Mouse (Mus musculus): ENCODE measurements around the gene Psrc1. TPM values are rescaled to one million over a fixed set of nuclear protein-coding genes. Genes with fewer than 3 reads are reported as not detected.
A peak's percentile ranks its signal among the peaks of the same experiment; 100 is the strongest.

Gene Psrc1
- polyA plus RNA-seq, 1 experiment from 2014 or later, result 3.5 TPM

DNA sequence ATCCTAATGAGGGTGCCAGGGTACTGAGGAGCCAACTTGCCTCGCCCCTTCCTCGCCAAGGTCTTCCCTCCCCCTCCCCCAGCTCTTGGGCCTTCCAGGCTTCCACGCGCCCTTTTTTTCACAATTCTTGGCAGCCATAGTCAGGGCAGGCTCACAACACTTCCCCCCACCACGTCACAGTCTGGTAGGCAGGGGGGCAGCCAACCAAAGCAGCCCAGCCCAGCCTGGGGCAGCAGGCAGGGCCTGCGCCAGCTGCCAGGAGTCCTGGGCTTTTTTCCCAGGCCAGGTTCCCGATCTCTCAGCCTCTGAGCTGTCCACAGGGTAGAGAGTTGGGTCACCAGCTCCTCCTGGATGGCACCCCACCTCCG is 28.1 kb downstream of the Psrc1 start:
- peak; percentile 61 for ATAC-seq (ENCODE audit: low read depth)
- Histone ChIP-seq H3K27ac (ENCODE audit: low read depth, low read length) (peak overlapping the region; percentile 82), H3K36me3 (ENCODE audit: control insufficient read depth, insufficient read depth, low read length) (peaks cover 21% of the 10 kb centered on the region), H3K4me1 (ENCODE audit: control insufficient read depth, insufficient read depth, low read length) (peaks cover 47% of the 10 kb centered on the region), H3K4me2 (ENCODE audit: low read depth, low read length) (peak overlapping the region; percentile 80), H3K27me3 (ENCODE audit: control insufficient read depth, insufficient read depth, low read length) (no peaks in the 10 kb centered on the region), H3K9me3 (ENCODE audit: control insufficient read depth, low read length) (no peaks in the 10 kb centered on the region), H3K4me3 (ENCODE audit: low read depth, low read length) (peak overlapping the region; percentile 35), H3K9ac (replicated peaks; ENCODE audit: low read depth, low read length) (peak overlapping the region; percentile 68)
- 17% methylated on average over 6 of the region's 8 CpGs for WGBS

DNA sequence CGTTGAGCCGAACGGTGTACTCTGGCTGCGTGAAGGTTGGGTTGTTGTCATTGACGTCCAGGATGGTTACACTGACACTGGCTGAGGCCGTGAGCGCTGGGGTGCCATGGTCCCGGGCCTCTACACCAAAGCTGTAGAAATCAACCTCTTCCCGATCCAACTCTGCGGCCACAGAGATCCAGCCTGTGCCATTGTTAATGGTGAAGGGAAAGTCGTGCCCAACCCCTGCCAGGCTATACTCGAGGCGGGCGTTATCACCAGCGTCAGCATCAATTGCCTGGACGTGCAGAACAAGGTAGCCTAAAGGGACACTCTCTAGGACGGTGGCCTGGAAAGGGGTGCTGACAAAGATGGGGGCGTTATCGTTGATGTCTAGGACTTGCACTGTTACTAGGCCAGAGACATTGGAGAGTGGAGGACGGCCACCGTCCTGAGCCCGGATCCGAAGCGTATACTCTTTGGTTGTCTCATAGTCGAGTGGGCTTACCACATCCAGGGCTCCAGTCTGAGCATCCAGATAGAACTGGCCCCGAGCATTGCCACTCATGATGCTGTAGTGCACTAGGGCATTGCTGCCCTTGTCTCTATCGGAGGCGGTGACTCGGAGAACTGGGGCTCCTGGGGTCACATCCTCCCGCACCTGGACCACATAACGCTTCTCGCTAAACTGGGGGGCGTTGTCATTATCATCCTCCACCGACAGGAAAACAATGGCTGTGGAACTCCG is 30.2 kb downstream of the Psrc1 start:
- peaks cover 15% of the 10 kb centered on the region for H3K36me3 ChIP-seq (ENCODE audit: control insufficient read depth, insufficient read depth, low read length)
- peak overlapping the region; percentile 89; the same call in 1 of the 2 replicates for H3K4me2 ChIP-seq (ENCODE audit: low read depth, low read length)
- H3K4me3 ChIP-seq (ENCODE audit: low read depth, low read length), result no peak overlapping the region
- H3K4me1 ChIP-seq (ENCODE audit: control insufficient read depth, insufficient read depth, low read length), result peaks cover 47% of the 10 kb centered on the region
- no peaks in the 10 kb centered on the region for H3K9me3 ChIP-seq (ENCODE audit: control insufficient read depth, low read length)
- H3K27ac ChIP-seq (ENCODE audit: low read depth, low read length), result no peak overlapping the region
- 97% methylated on average over 35 of the region's 35 CpGs for WGBS
- no peaks in the 10 kb centered on the region for H3K27me3 ChIP-seq (ENCODE audit: control insufficient read depth, insufficient read depth, low read length)
- no peak overlapping the region for H3K9ac ChIP-seq (replicated peaks; ENCODE audit: low read depth, low read length)
- no peak for ATAC-seq (ENCODE audit: low read depth)

DNA sequence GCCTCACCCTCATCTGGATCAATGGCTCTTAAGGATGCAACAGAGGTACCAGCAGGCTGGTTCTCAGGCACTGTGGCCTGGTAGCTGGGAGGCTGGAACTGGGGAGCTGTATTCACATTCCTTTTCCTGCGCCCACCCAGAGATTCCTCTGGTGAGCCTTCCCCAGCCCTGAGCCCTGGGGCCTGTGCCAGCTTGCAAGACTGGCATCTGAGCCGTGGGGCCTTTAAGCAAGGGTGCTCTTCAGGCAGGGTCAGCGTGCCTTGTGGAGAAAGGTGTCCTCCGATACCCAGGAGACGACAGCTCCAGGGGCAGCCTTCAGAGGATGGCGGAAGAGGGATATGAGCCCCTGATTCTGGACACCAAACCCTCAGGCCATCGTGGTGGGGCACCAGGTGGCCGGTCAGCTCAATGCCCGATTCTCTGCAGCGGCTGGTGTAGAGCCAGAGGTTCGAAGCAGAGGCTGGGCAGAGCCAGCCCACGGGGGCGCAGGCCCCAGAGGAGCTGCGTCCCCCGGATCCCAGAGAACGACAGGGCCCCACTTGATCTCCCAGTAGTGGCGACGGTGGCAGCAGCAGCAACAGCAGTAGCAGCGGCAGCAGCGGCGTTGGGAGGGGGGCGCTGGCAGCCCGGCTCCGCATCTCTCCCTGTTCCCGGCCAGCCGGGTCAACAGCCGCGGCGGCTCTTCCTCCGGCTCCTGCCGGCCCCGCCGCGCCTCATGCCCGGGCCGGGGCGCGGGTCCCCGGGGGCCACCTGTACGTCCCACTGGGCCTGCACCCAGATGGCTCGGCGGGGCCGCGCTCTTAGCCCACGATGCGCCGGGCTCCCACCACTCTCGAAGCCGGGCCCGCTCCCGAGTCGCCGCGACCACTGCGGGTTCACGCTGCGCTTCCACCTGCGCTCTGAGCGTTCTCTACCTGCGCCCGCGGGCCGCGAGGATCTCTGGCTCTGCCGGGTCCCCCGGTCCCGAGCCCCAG is 31.5 kb downstream of the Psrc1 start, which contains the start of gene Celsr2:
Celsr2 (minus strand) TSS at position 696 of the 974 bp plus-strand sequence.
- ATAC-seq (ENCODE audit: low read depth), result peak; percentile 42
- Histone ChIP-seq H3K4me1 (ENCODE audit: control insufficient read depth, insufficient read depth, low read length) (peaks cover 37% of the 10 kb centered on the region), H3K27me3 (ENCODE audit: control insufficient read depth, insufficient read depth, low read length) (no peaks in the 10 kb centered on the region), H3K9ac (replicated peaks; ENCODE audit: low read depth, low read length) (peak within 1 kb of the TSS; percentile 93), H3K4me3 (ENCODE audit: low read depth, low read length) (peak within 1 kb of the TSS; percentile 94), H3K9me3 (ENCODE audit: control insufficient read depth, low read length) (no peaks in the 10 kb centered on the region), H3K36me3 (ENCODE audit: control insufficient read depth, insufficient read depth, low read length) (peaks cover 15% of the 10 kb centered on the region), H3K27ac (ENCODE audit: low read depth, low read length) (peak within 1 kb of the TSS; percentile 85), H3K4me2 (ENCODE audit: low read depth, low read length) (peak within 1 kb of the TSS; percentile 89)
- WGBS, result 3% methylated on average over 63 of the region's 67 CpGs

DNA sequence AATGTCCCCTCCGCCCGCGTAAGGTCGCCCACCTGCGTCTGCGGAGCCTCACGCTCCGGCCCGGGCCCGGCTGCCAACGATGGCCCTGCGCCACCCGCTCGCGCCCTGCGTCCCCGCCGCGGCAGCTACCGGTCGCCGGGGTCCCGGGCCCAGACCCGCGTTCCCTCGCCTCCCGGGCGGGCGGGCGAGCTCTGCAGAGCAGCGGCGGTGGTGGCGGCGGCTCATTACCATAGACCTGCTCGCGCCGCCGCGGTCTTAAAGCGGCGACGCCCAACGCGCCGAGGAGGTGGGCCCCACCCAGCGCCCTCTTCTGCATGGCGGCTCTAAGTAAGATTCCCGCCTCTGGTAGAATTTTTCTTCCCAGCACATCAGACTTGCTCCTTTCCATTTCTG is 32.2 kb downstream of the Psrc1 start:
- Histone ChIP-seq H3K4me1 (ENCODE audit: control insufficient read depth, insufficient read depth, low read length) (peaks cover 30% of the 10 kb centered on the region), H3K27me3 (ENCODE audit: control insufficient read depth, insufficient read depth, low read length) (no peaks in the 10 kb centered on the region), H3K27ac (ENCODE audit: low read depth, low read length) (peak overlapping the region; percentile 85), H3K9ac (replicated peaks; ENCODE audit: low read depth, low read length) (peak overlapping the region; percentile 93), H3K4me2 (ENCODE audit: low read depth, low read length) (peak overlapping the region; percentile 89), H3K4me3 (ENCODE audit: low read depth, low read length) (peak overlapping the region; percentile 94), H3K9me3 (ENCODE audit: control insufficient read depth, low read length) (no peaks in the 10 kb centered on the region), H3K36me3 (ENCODE audit: control insufficient read depth, insufficient read depth, low read length) (peaks cover 15% of the 10 kb centered on the region)
- ATAC-seq (ENCODE audit: low read depth), result peak; percentile 88
- under 1% methylated on average over 48 of the region's 48 CpGs for WGBS

DNA sequence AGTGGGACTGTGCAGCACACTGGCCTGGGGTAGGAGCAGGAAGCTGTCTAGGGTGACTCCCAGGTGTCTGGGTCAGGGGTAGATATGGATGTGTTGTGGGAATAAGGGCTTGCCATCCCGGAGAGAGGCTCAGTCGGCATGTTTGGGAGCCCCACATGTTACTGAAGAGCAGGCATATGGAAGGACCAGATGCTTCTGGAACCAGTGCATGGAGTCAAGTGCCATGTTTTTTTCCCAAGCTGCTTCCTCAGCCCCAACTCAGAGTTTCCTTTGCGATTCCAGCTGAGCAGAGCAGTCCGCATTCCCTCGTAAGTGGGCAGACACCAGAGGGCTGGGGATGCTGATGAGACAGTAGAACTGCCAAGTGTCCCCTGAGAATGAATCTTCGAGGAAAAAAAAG is 39.4 kb downstream of the Psrc1 start:
- Histone ChIP-seq H3K4me1 (ENCODE audit: control insufficient read depth, insufficient read depth, low read length) (peaks cover 22% of the 10 kb centered on the region), H3K9ac (replicated peaks; ENCODE audit: low read depth, low read length) (no peak overlapping the region), H3K4me2 (ENCODE audit: low read depth, low read length) (peak overlapping the region; percentile 42; the same call in 1 of the 2 replicates), H3K27me3 (ENCODE audit: control insufficient read depth, insufficient read depth, low read length) (no peaks in the 10 kb centered on the region), H3K4me3 (ENCODE audit: low read depth, low read length) (no peak overlapping the region), H3K9me3 (ENCODE audit: control insufficient read depth, low read length) (no peaks in the 10 kb centered on the region), H3K27ac (ENCODE audit: low read depth, low read length) (no peak overlapping the region; the same call in 1 of the 2 replicates), H3K36me3 (ENCODE audit: control insufficient read depth, insufficient read depth, low read length) (peaks cover 28% of the 10 kb centered on the region)
- WGBS, result 37% methylated on average over 6 of the region's 6 CpGs
- ATAC-seq (ENCODE audit: low read depth), result no peak

DNA sequence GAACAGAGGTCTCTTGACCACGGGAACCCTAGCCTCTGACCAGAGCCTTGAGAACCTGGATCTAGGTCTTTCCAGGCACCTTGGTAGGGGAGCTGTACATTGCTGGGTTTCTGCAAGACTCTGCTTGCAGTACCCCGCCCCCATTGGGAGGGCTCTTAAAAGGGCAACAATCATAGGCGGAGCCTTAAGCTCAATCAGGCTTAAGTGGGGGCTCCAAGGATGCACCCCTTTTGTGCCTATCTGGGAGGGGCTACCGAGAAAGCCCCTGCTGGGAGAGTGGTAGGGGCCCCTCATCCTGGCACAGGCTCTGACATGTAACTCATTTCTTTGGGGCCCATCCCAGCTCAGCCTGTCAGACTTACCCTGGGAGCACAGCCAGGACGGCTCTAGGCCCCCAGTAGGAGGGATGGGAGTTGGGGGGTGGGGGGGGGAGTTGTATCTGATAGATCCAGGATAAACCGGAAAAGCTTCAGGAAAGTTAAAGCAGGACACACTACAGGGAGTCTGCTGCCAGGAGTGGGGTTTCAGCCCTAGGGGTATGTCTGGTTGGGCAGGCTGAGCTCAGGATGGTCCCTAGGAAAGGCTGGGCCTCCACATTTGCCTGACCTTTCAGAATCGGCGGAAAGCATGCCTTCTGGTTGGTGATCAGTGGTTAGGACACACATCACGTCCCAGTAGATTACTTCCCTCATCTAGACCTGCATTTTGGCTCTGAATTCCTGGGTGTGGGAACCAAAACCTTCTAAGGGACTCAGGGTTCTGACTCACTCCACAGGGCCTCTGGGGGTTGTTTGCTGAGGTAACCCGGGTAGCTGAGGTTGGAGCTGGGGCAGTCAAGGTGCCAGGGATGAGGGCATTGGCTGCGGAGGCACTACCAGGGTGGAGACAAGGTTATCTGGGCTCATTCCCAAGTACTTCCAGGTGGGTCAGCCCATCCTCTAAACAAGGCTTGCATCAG is 40.5 kb downstream of the Psrc1 start:
- ATAC-seq (ENCODE audit: low read depth), result peak; percentile 83
- Histone ChIP-seq H3K4me2 (ENCODE audit: low read depth, low read length) (peak overlapping the region; percentile 42; the same call in 1 of the 2 replicates), H3K9ac (replicated peaks; ENCODE audit: low read depth, low read length) (peak overlapping the region; percentile 43), H3K27ac (ENCODE audit: low read depth, low read length) (peak overlapping the region; percentile 58), H3K9me3 (ENCODE audit: control insufficient read depth, low read length) (no peaks in the 10 kb centered on the region), H3K27me3 (ENCODE audit: control insufficient read depth, insufficient read depth, low read length) (no peaks in the 10 kb centered on the region), H3K4me3 (ENCODE audit: low read depth, low read length) (no peak overlapping the region), H3K4me1 (ENCODE audit: control insufficient read depth, insufficient read depth, low read length) (peaks cover 22% of the 10 kb centered on the region), H3K36me3 (ENCODE audit: control insufficient read depth, insufficient read depth, low read length) (peaks cover 37% of the 10 kb centered on the region)
- 17% methylated on average over 11 of the region's 11 CpGs for WGBS

DNA sequence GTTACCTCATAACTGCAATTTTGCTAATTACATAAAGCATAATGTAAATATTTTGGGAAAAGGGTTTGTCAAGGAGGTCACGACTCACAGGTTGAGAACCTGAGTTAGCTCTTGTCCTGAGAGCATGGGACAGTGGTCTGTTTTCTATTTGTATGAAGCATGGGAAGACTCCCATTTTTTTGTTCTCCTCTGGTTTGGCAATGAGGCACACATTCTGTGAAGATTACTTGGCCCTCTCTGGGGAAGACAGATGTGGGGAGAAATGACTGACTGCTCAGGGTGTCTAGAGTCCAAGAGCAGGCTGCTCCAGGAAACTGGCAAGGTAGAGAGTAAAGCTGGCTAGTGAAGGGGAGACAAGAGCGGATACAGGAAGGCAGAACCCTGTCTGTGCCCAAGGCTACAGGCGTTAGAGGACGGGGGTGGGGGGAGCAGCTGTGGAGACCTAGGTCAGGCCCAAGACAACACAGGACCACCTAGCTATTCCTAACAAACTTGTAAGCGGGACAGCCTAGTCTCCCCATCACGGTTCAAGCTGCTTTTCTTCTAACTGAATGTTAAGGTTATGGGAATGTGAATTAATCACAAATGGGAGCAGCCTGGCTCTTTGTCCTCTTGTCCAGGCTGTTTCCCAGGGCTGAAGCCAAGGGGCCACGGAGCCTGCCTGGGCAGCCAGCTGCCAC is 41.4 kb downstream of the Psrc1 start:
- H3K4me1 ChIP-seq (ENCODE audit: control insufficient read depth, insufficient read depth, low read length), result peaks cover 22% of the 10 kb centered on the region
- H3K27me3 ChIP-seq (ENCODE audit: control insufficient read depth, insufficient read depth, low read length), result no peaks in the 10 kb centered on the region
- no peak overlapping the region for H3K4me3 ChIP-seq (ENCODE audit: low read depth, low read length)
- 37% methylated on average over 7 of the region's 7 CpGs for WGBS
- no peak overlapping the region for H3K4me2 ChIP-seq (ENCODE audit: low read depth, low read length)
- no peak overlapping the region for H3K9ac ChIP-seq (replicated peaks; ENCODE audit: low read depth, low read length)
- no peak for ATAC-seq (ENCODE audit: low read depth)
- no peaks in the 10 kb centered on the region for H3K9me3 ChIP-seq (ENCODE audit: control insufficient read depth, low read length)
- H3K36me3 ChIP-seq (ENCODE audit: control insufficient read depth, insufficient read depth, low read length), result peaks cover 43% of the 10 kb centered on the region
- H3K27ac ChIP-seq (ENCODE audit: low read depth, low read length), result peak overlapping the region; percentile 57

DNA sequence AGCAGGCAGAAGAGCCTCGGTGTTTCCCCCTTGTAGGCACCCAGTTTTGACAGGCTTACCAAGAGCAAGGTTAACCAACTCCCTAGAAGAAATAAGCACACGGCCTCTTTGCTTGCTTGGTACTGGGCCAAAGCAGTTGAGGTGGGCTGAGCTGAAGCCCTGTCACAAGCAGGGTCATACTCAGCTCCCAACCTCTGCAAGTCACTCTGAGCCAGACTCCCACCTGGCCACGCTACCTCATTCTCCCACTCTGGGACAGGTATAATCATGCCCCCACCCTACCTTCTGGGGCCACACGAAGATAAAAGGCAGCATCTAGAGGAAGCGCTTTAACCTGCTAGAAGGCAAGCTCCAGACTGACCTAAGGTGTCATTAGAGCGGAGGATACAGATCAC is 42.0 kb downstream of the Psrc1 start:
- Histone ChIP-seq H3K36me3 (ENCODE audit: control insufficient read depth, insufficient read depth, low read length) (peaks cover 45% of the 10 kb centered on the region), H3K4me1 (ENCODE audit: control insufficient read depth, insufficient read depth, low read length) (peaks cover 22% of the 10 kb centered on the region), H3K27me3 (ENCODE audit: control insufficient read depth, insufficient read depth, low read length) (no peaks in the 10 kb centered on the region), H3K4me2 (ENCODE audit: low read depth, low read length) (no peak overlapping the region), H3K4me3 (ENCODE audit: low read depth, low read length) (no peak overlapping the region), H3K9ac (replicated peaks; ENCODE audit: low read depth, low read length) (no peak overlapping the region), H3K27ac (ENCODE audit: low read depth, low read length) (peak overlapping the region; percentile 57), H3K9me3 (ENCODE audit: control insufficient read depth, low read length) (no peaks in the 10 kb centered on the region)
- no peak for ATAC-seq (ENCODE audit: low read depth)
- WGBS, result 70% methylated on average over 6 of the region's 6 CpGs

Measured in neural tube, embryonic 14.5 days (tissue).